Mouse (Mus musculus) left cerebral cortex, postnatal 4 days (tissue): Measurements from ENCODE around the gene Camta1. TPM values are rescaled to one million over a fixed set of nuclear protein-coding genes. Genes with fewer than 3 reads are reported as not detected.

Source experiments
- DNase-seq: peaks from one replicate; pipeline ENCODE4 v3.0.0-alpha.2; 2022
- intact Hi-C: fragments of 180-260 bp; cut with DNase I; formaldehyde crosslinking; loops from one replicate; pipeline ENCODE4 v1.15.1; 2025
- total RNA-seq, 2 experiments: library from RNA; stranded (reverse); gene quantifications; 2 replicates each; pipeline ENCODE4 v1.2.3; 2021

Gene Camta1
- total RNA-seq, 2 experiments from 2014 or later = 198 to 204 TPM

GRCm38 (mm10) chr4:151107131-151108001 lies 754.3 kb downstream of the Camta1 start:
- intact Hi-C loops = no loop called here
- peak; percentile 69 for DNase-seq

GRCm38 (mm10) chr4:151106468-151106867 lies 755.2 kb downstream of the Camta1 start:
- no peak for DNase-seq
- intact Hi-C loops = no loop called here

- DNase-seq = no peak
- intact Hi-C loops = no loop called here
These were observed 755.8 kb downstream of the Camta1 start for GRCm38 (mm10) chr4:151105886-151106285.

- intact Hi-C loops = no loop called here
- no peak for DNase-seq
These were observed 757.5 kb downstream of the Camta1 start for GRCm38 (mm10) chr4:151104147-151104546.

GRCm38 (mm10) chr4:151103646-151104045 lies 758.0 kb downstream of the Camta1 start:
- intact Hi-C loops = no loop called here
- DNase-seq = no peak

GRCm38 (mm10) chr4:151097104-151097438 lies 764.6 kb downstream of the Camta1 start:
- no peak for DNase-seq
- intact Hi-C loops = no loop called here

GRCm38 (mm10) chr4:151096334-151097103 lies 765.2 kb downstream of the Camta1 start:
- intact Hi-C loops = no loop called here
- DNase-seq = no peak

- peak; percentile 60 for DNase-seq
- intact Hi-C loops = no loop called here
These were observed 766.5 kb downstream of the Camta1 start for GRCm38 (mm10) chr4:151095207-151095606.

- intact Hi-C loops = loop anchor here (5.0 kb wide), 1 partner anchor 48 kb away; no protein-coding TSS in a partner anchor
- no peak for DNase-seq
These were observed 772.4 kb downstream of the Camta1 start, which contains the start of gene Gm13090 for GRCm38 (mm10) chr4:151089270-151089669. TSS of gene Gm13090 (plus strand) at chr4:151089570.

GRCm38 (mm10) chr4:151088819-151089218 lies 772.9 kb downstream of the Camta1 start:
- peak; percentile 59 for DNase-seq
- intact Hi-C loops = loop anchor here (5.0 kb wide), 1 partner anchor 48 kb away; no protein-coding TSS in a partner anchor

GRCm38 (mm10) chr4:151087358-151087757 lies 774.3 kb downstream of the Camta1 start:
- intact Hi-C loops = loop anchor here (5.0 kb wide), 1 partner anchor 50 kb away; no protein-coding TSS in a partner anchor
- DNase-seq = no peak

- intact Hi-C loops = no loop called here
- no peak for DNase-seq
These were observed 778.6 kb downstream of the Camta1 start for GRCm38 (mm10) chr4:151083027-151083426.

GRCm38 (mm10) chr4:151081977-151082376 lies 779.7 kb downstream of the Camta1 start:
- intact Hi-C loops = no loop called here
- DNase-seq = no peak

GRCm38 (mm10) chr4:151081355-151081754 lies 780.3 kb downstream of the Camta1 start:
- intact Hi-C loops = no loop called here
- no peak for DNase-seq

GRCm38 (mm10) chr4:151074817-151075216 lies 786.9 kb downstream of the Camta1 start:
- intact Hi-C loops = loop anchor here (5.0 kb wide), 1 partner anchor 67 kb away; no protein-coding TSS in a partner anchor

GRCm38 (mm10) chr4:151073108-151073744 lies 788.5 kb downstream of the Camta1 start:
- DNase-seq = peak; percentile 80
- intact Hi-C loops = loop anchor here (5.0 kb wide), 1 partner anchor 69 kb away; no protein-coding TSS in a partner anchor

More at GRCm38 (mm10) chr4:151074817-151075216, 786.9 kb downstream of the Camta1 start:
- DNase-seq = no peak

GRCm38 (mm10) chr4:151070962-151071361 lies 790.7 kb downstream of the Camta1 start:
- no peak for DNase-seq
- intact Hi-C loops = loop anchor here (5.0 kb wide), 1 partner anchor 71 kb away; no protein-coding TSS in a partner anchor

GRCm38 (mm10) chr4:151068751-151069150 lies 792.9 kb downstream of the Camta1 start:
- intact Hi-C loops = loop anchor here (1.0 kb wide), 1 partner anchor 10 kb away; no protein-coding TSS in a partner anchor
- DNase-seq = no peak

- intact Hi-C loops = no loop called here
- DNase-seq = no peak
These were observed 802.1 kb downstream of the Camta1 start for GRCm38 (mm10) chr4:151059566-151059965.

GRCm38 (mm10) chr4:151058634-151059033 lies 803.0 kb downstream of the Camta1 start:
- intact Hi-C loops = no loop called here
- no peak for DNase-seq
